8 mouse cellular contexts compared by ENCODE assay signal in the genomic region with DNA sequence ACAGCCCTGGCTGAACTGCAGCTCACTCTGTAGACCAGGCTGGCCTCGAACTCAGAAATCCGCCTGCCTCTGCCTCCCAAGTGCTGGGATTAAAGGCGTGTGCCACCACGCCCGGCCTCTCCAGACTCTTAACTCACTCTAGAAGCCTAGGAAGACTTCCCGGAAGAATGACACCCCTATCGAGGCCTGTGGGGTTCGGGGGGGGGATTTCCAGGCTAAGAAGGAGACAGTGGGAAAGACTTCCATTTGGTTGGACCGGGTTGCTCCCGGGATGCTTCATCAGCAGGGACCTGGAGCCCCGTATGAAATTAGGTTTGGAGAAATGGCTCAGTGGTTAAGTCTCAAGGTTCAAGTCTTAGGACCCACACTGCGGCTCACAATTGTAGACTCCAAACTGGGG. TPM values are rescaled to one million over a fixed set of nuclear protein-coding genes. Genes with fewer than 3 reads are reported as not detected.
DNase-seq lines count a peak whose midpoint lies in the region; ATAC-seq and TF ChIP-seq lines count a peak whose summit lies in the region.
"Had no signal": no experiment of that assay in that cellular context is flagged by ENCODE, and none has a peak within 500 bp of the region (broad histone marks: within the 10 kb centered on the region; RNA-seq: fewer than 3 reads in every experiment).

No protein-coding gene starts in this region.

- no peaks in the 10 kb centered on the region for H3K9me3 ChIP-seq in heart, embryonic 16.5 days (replicated peaks; ENCODE audit: control insufficient read depth, low read length)
- H3K9me3 ChIP-seq in liver, embryonic 16.5 days (replicated peaks; ENCODE audit: control insufficient read depth, low read length), result no peaks in the 10 kb centered on the region

- H3K4me1 ChIP-seq in testis, adult 2 months (ENCODE audit: control insufficient read depth, insufficient read depth, low read length), result peaks cover 13% of the 10 kb centered on the region
- H3K4me1 ChIP-seq in heart, embryonic 16.5 days (ENCODE audit: control insufficient read depth, insufficient read depth, low read length), result peaks cover 8% of the 10 kb centered on the region
- H3K4me1 ChIP-seq in liver, embryonic 16.5 days (ENCODE audit: control insufficient read depth, low read depth, low read length), result peaks cover 29% of the 10 kb centered on the region

- DNase-seq in testis, postnatal 14 days (ENCODE audit: low spot score), result no peak
- no peak for DNase-seq in right cerebral cortex, postnatal 36 days (ENCODE audit: low spot score in 2 of 2)
- no peak for DNase-seq in yolk sac, embryonic 10.5 days (ENCODE audit: low spot score)
- no peak for DNase-seq in kidney, postnatal 36 days

- H3K36me3 ChIP-seq in testis, adult 2 months (ENCODE audit: control insufficient read depth, insufficient read depth, low read length), result no peaks in the 10 kb centered on the region
- H3K36me3 ChIP-seq in heart, embryonic 16.5 days (ENCODE audit: control insufficient read depth, insufficient read depth), result no peaks in the 10 kb centered on the region
- no peaks in the 10 kb centered on the region for H3K36me3 ChIP-seq in liver, embryonic 16.5 days (ENCODE audit: control insufficient read depth, insufficient read depth)

- H3K27me3 ChIP-seq in testis, adult 2 months (ENCODE audit: control insufficient read depth, insufficient read depth, low read length), result no peaks in the 10 kb centered on the region
- no peaks in the 10 kb centered on the region for H3K27me3 ChIP-seq in heart, embryonic 16.5 days (ENCODE audit: control insufficient read depth, insufficient read depth, low read length)
- H3K27me3 ChIP-seq in liver, embryonic 16.5 days (ENCODE audit: control insufficient read depth, insufficient read depth, low read depth, low read length), result no peaks in the 10 kb centered on the region

- no peak for TF ChIP-seq POLR2A in testis, adult 2 months (IDR thresholded peaks at IDR 0.05; ENCODE audit: control insufficient read depth, low read depth, low read length)

- WGBS in heart, embryonic 16.5 days, result 78% methylated on average over 12 of the region's 12 CpGs
- 79% methylated on average over 12 of the region's 12 CpGs for WGBS in liver, embryonic 16.5 days (ENCODE audit: insufficient replicate concordance)

- no peak for ATAC-seq in heart, embryonic 16.5 days (replicated peaks; ENCODE audit: extremely low read depth, insufficient read depth, low FRiP score)
- no peak for ATAC-seq in liver, embryonic 16.5 days (ENCODE audit: low read depth)

- peak overlapping the region; percentile 71 for H3K9ac ChIP-seq in heart, embryonic 16.5 days (ENCODE audit: low read length)
- no peak overlapping the region for H3K9ac ChIP-seq in liver, embryonic 16.5 days (ENCODE audit: low read depth, low read length)

- peak overlapping the region; percentile 81 for H3K27ac ChIP-seq in testis, adult 2 months (ENCODE audit: control insufficient read depth, insufficient read depth, low read depth, low read length)
- peak overlapping the region; percentile 67 for H3K27ac ChIP-seq in heart, embryonic 16.5 days (ENCODE audit: low read length)
- no peak overlapping the region for H3K27ac ChIP-seq in liver, embryonic 16.5 days (ENCODE audit: low read length)

- H3K4me3 ChIP-seq in testis, adult 2 months (ENCODE audit: control insufficient read depth, low read depth, low read length), result peak overlapping the region; percentile 98
- H3K4me3 ChIP-seq in heart, embryonic 16.5 days (ENCODE audit: low read length), result peak overlapping the region; percentile 85
- H3K4me3 ChIP-seq in liver, embryonic 16.5 days (ENCODE audit: low read depth, low read length), result no peak overlapping the region

- no peak for TF ChIP-seq CTCF in testis, adult 2 months (IDR thresholded peaks at IDR 0.05; ENCODE audit: control insufficient read depth, insufficient read depth, insufficient replicate concordance, low read depth, low read length)

- peak overlapping the region; percentile 78 for H3K4me2 ChIP-seq in heart, embryonic 16.5 days (ENCODE audit: low read depth, low read length)
- H3K4me2 ChIP-seq in liver, embryonic 16.5 days (ENCODE audit: low read depth, low read length), result peak overlapping the region; percentile 98; the same call in 1 of the 2 replicates

RNA-seq across cellular contexts. Expression of a gene that starts 9.3 kb away (rescaled TPM):
- polyA plus RNA-seq in testis, adult 2 months (2012; rRNA removed), result 39.4 and 45.3 TPM in 2 replicates
- 16.7 and 16.9 TPM in 2 replicates for polyA plus RNA-seq in heart, embryonic 16.5 days (2015; fragmentation: Nextera tagmentation; extraction: Ambion mirVana)
- polyA plus RNA-seq in liver, embryonic 16.5 days (2015; fragmentation: Nextera tagmentation; extraction: Ambion mirVana), result 49.7 and 56.2 TPM in 2 replicates

RNA-seq across cellular contexts. Expression of a gene that starts 18.2 kb away (rescaled TPM):
- 105 and 121 TPM in 2 replicates for polyA plus RNA-seq in testis, adult 2 months (2012; rRNA removed)
- 57.1 and 59.8 TPM in 2 replicates for polyA plus RNA-seq in heart, embryonic 16.5 days (2015; fragmentation: Nextera tagmentation; extraction: Ambion mirVana)
- 40.2 and 43.8 TPM in 2 replicates for polyA plus RNA-seq in liver, embryonic 16.5 days (2015; fragmentation: Nextera tagmentation; extraction: Ambion mirVana)

RNA-seq across cellular contexts. Expression of a gene that starts 26.2 kb away (rescaled TPM):
- 1.9 and 2.3 TPM in 2 replicates for polyA plus RNA-seq in testis, adult 2 months (2012; rRNA removed)
- 32.4 and 33.6 TPM in 2 replicates for polyA plus RNA-seq in heart, embryonic 16.5 days (2015; fragmentation: Nextera tagmentation; extraction: Ambion mirVana)
- 7.1 and 8.6 TPM in 2 replicates for polyA plus RNA-seq in liver, embryonic 16.5 days (2015; fragmentation: Nextera tagmentation; extraction: Ambion mirVana)

RNA-seq across cellular contexts. Expression of a gene that starts 46.1 kb away (rescaled TPM):
- 0.10 and 0.16 TPM in 2 replicates for polyA plus RNA-seq in testis, adult 2 months (2012; rRNA removed)
- 0.17 and 0.26 TPM in 2 replicates for polyA plus RNA-seq in heart, embryonic 16.5 days (2015; fragmentation: Nextera tagmentation; extraction: Ambion mirVana)
- not detected in 2 replicates for polyA plus RNA-seq in liver, embryonic 16.5 days (2015; fragmentation: Nextera tagmentation; extraction: Ambion mirVana)
- polyA plus RNA-seq: large intestine, adult 2 months had no signal

RNA-seq across cellular contexts. Expression of a gene that starts 48.3 kb away (rescaled TPM):
- polyA plus RNA-seq in testis, adult 2 months (2012; rRNA removed), result 6.5 and 7.9 TPM in 2 replicates
- polyA plus RNA-seq in heart, embryonic 16.5 days (2015; fragmentation: Nextera tagmentation; extraction: Ambion mirVana), result 170 and 176 TPM in 2 replicates
- 25.9 and 29.3 TPM in 2 replicates for polyA plus RNA-seq in liver, embryonic 16.5 days (2015; fragmentation: Nextera tagmentation; extraction: Ambion mirVana)
